Mouse (Mus musculus) G1E (cell line): ENCODE measurements around the gene Sh2d7. TPM values are rescaled to one million over a fixed set of nuclear protein-coding genes. Genes with fewer than 3 reads are reported as not detected.
A peak's percentile ranks its signal among the peaks of the same experiment; 100 is the strongest.
"Not testable (repeated sequence)": the region's sequence is repeated elsewhere in the genome, so short reads cannot be mapped to it uniquely, and the experiment has no call there.

Source experiments
- ATAC-seq: 2 replicates; pipeline ENCODE4 v1.8.0; 2016; ENCODE audit warnings: mild to moderate bottlenecking; ENCODE audit not compliant: insufficient number of reproducible peaks, poor library complexity, low FRiP score, severe bottlenecking; ENCODE audit errors: extremely low read depth
- DNase-seq: peaks from one replicate; pipeline ENCODE4 v3.0.0; 2012; ENCODE audit warnings: low spot score
- H3K27me3 ChIP-seq: 2 replicates; pipeline ENCODE4 v1.6.1; 2012; ENCODE audit warnings: mild to moderate bottlenecking, low read length, inconsistent platforms; ENCODE audit not compliant: insufficient read depth
- H3K36me3 ChIP-seq: replicated peaks from 2 replicates; pipeline ENCODE3; 2012; ENCODE audit warnings: mild to moderate bottlenecking, inconsistent platforms
- H3K4me1 ChIP-seq: 2 replicates; pipeline ENCODE4 v1.6.1; 2012; ENCODE audit warnings: low read depth, low read length, inconsistent platforms, mixed read lengths; ENCODE audit not compliant: insufficient read depth
- H3K4me3 ChIP-seq: 2 replicates; pipeline ENCODE4 v1.5.1; 2012; ENCODE audit warnings: low read depth, mild to moderate bottlenecking, inconsistent platforms, low read length, moderate library complexity, mixed read lengths
- H3K9me3 ChIP-seq: replicated peaks from 2 replicates; pipeline ENCODE4 v1.6.1; 2012; ENCODE audit warnings: inconsistent platforms
- CTCF ChIP-seq: IDR thresholded peaks from 2 replicates; pipeline ENCODE4 v1.5.1; 2012; ENCODE audit warnings: low read depth, low read length, inconsistent platforms, mixed read lengths
- GATA1 ChIP-seq: IDR thresholded peaks from 2 replicates; pipeline ENCODE4 v1.6.1; 2012; ENCODE audit warnings: borderline replicate concordance, low read length, inconsistent platforms, mixed read lengths
- GATA2 ChIP-seq: IDR thresholded peaks from 2 replicates; pipeline ENCODE4 v1.6.1; 2012; ENCODE audit warnings: low read depth, low read length, inconsistent platforms, borderline replicate concordance
- POLR2AphosphoS5 ChIP-seq: IDR thresholded peaks from 2 replicates; pipeline ENCODE4 v1.6.1; 2012; ENCODE audit warnings: low read depth, low read length, inconsistent platforms; ENCODE audit not compliant: insufficient replicate concordance
- TAL1 ChIP-seq: conservative IDR thresholded peaks from 2 replicates; pipeline ENCODE4 v1.6.1; 2012; ENCODE audit warnings: low read depth, low read length, inconsistent platforms, mixed read lengths
- polyA plus RNA-seq: library from polyadenylated mRNA; stranded (reverse); fragments of >175 nt; gene quantifications from 2 replicates; pipeline ENCODE4 v1.2.3, GENCODE M21; 2012
- total RNA-seq, 2 experiments: library from RNA; stranded (forward) in 1 of 2; stranded (reverse) in 1 of 2; fragments of 200-1000 nt in 1 of 2; fragments of >200 nt in 1 of 2; fragmentation: Nextera tagmentation in 1 of 2; gene quantifications; 2 replicates each; pipeline ENCODE4 v1.2.3; 2014 to 2017

Sh2d7 gene
- total and polyA plus RNA-seq, 3 experiments = 0.05 TPM; not detected in 2

DNA sequence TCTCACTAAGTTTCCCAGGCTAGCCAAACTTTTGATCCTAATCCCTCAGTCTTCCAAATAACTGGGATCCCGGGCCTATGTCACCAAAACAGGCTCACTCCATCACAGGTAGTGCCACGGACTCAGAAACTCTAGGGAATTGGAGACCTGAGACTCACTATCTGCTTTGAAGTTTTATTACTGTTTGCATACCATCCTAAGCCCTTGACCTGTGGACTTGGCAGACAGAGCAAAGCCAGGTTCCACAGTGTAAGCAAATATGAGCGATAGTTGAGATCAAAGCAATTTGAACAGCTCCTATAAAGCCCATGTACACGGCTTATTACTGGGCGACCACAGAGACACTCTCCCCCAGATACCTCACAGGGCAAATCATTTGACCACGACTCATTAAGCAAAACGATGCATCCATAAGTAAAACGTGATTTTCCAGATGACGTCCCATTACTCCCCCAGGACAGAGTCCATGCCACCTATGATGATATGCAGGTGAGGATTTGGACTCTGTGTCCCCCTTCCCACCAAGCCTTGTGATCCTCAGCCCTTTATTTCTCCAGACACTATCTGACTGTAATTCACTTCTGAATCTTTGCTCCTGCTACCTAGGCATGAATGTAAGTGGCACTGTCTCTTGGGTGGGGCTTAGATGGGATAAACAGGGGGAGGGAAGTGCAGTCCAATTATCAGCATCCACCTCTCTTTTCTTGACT lies 32.5 kb downstream of the Sh2d7 start:
- TF ChIP-seq CTCF (no peak), GATA2 (no peak), GATA1 (no peak), TAL1 (no peak), POLR2AphosphoS5 (no peak)
- no peak for DNase-seq
- no peak for ATAC-seq
- Histone ChIP-seq H3K9me3 (no peaks in the 10 kb centered on the region), H3K4me1 (peaks cover 18% of the 10 kb centered on the region), H3K36me3 (no peaks in the 10 kb centered on the region), H3K4me3 (no peak overlapping the region), H3K27me3 (peaks cover 9% of the 10 kb centered on the region)

DNA sequence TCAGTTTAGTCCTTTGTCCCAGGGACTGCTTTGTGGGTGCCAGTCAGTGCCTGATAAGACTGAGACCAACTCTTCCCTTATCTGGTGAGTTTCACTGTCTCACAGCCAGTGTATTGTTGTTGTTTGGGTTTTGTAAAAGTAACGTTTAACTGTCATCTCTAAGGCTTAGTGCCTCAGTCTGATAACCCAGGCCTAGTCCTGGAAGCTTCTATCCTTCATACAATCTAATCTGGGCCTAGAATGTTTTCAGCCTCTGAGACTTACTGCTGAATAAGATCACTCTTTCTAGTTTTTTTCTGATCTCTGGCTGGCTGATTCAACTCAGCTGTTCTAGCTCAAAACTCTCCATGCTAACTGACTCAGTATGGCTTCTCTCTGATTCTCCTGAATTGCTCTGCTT lies 44.9 kb downstream of the Sh2d7 start:
- peak; percentile 55 for TF ChIP-seq TAL1
- no peak for TF ChIP-seq POLR2AphosphoS5
- Histone ChIP-seq H3K36me3 (peaks cover 7% of the 10 kb centered on the region), H3K4me1 (peaks cover 29% of the 10 kb centered on the region), H3K4me3 (no peak overlapping the region), H3K9me3 (peaks cover 6% of the 10 kb centered on the region), H3K27me3 (no peaks in the 10 kb centered on the region)
- DNase-seq (no peak), ATAC-seq (peak; percentile 51; the same call in 1 of the 2 replicates)

DNA sequence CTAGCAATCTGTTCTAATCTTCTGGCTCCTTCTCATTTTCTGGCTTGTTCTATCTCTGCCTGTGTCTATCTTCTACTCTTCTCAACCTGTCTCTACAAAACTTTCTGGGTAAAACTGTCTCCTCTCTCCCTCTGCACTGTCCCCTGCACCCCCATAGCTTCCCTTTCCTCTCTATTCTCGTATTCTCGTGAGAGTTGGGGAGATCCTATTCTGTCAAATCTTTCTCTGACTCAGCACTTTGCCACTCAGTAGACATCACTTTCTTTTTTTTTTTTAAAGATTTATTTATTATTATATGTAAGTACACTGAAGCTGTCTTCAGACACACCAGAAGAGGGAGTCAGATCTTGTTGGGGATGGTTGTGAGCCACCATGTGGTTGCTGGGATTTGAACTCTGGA lies 45.3 kb downstream of the Sh2d7 start:
- peaks cover 32% of the 10 kb centered on the region for H3K4me1 ChIP-seq
- not testable (repeated sequence) for DNase-seq, H3K27me3 ChIP-seq, H3K4me3 ChIP-seq, H3K9me3 ChIP-seq, ATAC-seq
- H3K36me3 ChIP-seq = peaks cover 11% of the 10 kb centered on the region

DNA sequence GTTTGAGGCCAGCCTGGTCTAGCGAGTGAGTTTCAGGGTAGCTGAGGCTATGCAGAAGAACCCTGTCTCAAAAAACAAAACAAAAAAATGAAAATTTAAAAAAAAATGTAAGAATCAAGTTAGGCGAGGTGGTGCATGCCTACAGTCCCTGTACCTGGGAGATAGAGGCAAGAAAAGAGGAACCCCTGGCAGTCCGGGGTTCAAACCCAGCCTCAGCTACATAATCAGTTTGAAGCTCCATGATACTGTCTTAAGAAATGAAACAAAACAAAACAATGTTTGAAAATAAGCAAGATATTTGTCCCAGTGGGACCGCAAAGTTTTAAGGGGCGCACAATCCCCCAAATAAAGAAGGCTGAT lies 47.0 kb downstream of the Sh2d7 start:
- TF ChIP-seq TAL1 (no peak), CTCF (no peak), GATA1 (no peak), GATA2 (no peak), POLR2AphosphoS5 (no peak)
- peaks cover 37% of the 10 kb centered on the region for H3K4me1 ChIP-seq
- H3K4me3 ChIP-seq = peak overlapping the region; percentile 100; the same call in 1 of the 2 replicates
- no peaks in the 10 kb centered on the region for H3K27me3 ChIP-seq
- H3K36me3 ChIP-seq = peaks cover 26% of the 10 kb centered on the region
- no peak for DNase-seq
- ATAC-seq = no peak
- H3K9me3 ChIP-seq = peaks cover 6% of the 10 kb centered on the region

DNA sequence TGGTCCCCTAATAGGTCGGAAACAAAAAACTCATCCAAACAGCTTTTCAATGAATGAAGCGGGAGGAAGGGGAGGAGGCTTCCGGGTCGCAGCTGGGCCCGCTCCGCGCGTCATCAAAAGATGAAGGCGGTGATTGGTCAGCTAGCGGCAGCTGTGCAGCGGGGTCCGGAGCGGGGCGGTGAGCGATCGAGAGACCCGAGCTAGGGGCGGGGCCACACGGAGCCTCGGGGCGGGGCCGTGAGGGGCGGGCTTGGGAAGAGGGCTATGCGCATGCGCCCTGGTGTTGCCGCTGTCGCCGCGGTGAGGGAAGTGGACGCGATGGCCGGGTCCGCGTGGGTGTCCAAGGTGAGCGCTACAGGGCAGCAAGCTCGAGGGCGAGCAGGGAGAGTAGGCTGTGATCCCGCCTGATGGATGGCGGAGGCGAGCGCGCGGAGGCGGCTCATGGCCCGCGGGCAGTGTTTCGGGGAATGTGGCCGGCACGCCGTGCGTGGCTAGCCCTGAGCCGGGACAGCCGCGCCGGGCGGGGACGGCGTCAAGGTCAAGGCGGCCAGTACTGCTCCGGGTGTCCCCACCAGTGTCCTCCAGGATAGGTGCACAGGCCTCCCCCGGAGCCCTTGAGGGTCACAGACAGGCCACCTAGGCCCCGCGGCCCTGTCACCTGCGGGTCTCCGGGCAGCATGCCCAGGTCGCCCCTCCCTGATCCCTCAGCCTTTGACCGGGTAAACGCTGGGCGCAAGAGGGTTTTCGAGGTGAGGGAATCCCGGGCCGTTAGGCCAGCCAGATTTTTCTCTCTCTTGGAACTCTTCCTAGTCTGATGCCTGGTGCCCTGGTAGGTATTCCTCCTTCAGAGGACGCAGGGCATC lies 47.6 kb downstream of the Sh2d7 start, which contains the start of gene Idh3a:
Idh3a (plus strand) TSS at position 136 of the 863 bp plus-strand sequence.
- TF ChIP-seq GATA1 (no peak), TAL1 (no peak)
- Histone ChIP-seq H3K9me3 (peaks cover 6% of the 10 kb centered on the region), H3K27me3 (no peaks in the 10 kb centered on the region), H3K4me1 (peaks cover 37% of the 10 kb centered on the region), H3K4me3 (peak within 1 kb of the TSS; percentile 100), H3K36me3 (peaks cover 30% of the 10 kb centered on the region)
- peak; percentile 97 for ATAC-seq
- DNase-seq = peak; percentile 98

DNA sequence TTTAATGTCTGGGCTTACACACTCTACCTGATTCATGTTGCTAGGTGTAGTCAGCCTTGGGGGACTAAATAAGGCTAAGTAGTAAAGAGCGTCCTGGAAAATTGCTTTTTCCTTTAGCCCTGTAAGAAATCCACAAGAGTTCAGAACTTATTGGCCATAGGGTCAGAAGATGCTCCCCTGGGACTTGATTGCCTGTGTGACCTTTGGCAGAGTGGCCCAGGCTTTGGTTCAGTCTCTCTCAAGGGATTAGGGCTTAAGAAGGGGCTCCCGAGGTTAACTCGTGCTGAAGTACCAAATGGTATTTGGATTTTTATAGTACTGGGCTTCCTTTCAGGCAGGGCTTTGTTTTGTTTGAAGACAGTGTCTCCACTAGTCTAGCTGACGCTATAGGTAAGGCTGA lies 49.1 kb downstream of the Sh2d7 start:
- Histone ChIP-seq H3K4me3 (peak overlapping the region; percentile 100; the same call in 1 of the 2 replicates), H3K27me3 (no peaks in the 10 kb centered on the region), H3K4me1 (peaks cover 35% of the 10 kb centered on the region), H3K36me3 (peaks cover 44% of the 10 kb centered on the region), H3K9me3 (peaks cover 4% of the 10 kb centered on the region)
- DNase-seq (no peak), ATAC-seq (no peak)
- no peak for TF ChIP-seq GATA2

DNA sequence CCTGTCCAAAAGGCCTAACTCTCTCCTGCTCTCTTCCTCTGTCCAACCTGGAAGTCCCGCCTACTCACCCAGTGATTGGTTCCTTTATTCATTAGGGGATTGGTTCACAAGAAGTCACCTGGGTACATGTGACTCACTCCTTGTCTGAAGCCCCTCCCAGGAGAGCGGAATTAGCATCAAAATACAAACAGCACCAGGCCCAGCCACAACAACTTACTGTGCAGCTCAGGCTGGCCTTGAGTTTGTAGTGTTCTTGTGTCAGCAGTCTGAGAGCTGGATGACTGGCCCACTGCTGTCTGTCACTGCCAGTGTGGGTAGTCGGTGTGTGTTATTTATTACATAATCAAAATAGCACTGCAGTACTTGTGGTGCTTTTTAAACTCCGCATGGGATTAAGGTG lies 54.9 kb downstream of the Sh2d7 start:
- H3K9me3 ChIP-seq, H3K4me1 ChIP-seq, DNase-seq, H3K4me3 ChIP-seq, ATAC-seq, H3K27me3 ChIP-seq: not testable (repeated sequence)
- peaks cover 95% of the 10 kb centered on the region for H3K36me3 ChIP-seq

Other genes starting within 250 kb of the Sh2d7 start
- not detected in 2 replicates for gene Dmxl2, start 37.4 kb upstream of the Sh2d7 start, total RNA-seq (2014; fragmentation: Nextera tagmentation)
- 0.11 and 0.23 TPM in 2 replicates for gene Dmxl2, start 37.4 kb upstream of the Sh2d7 start, total RNA-seq (2017)
- not detected in 2 replicates for gene Dmxl2, start 37.4 kb upstream of the Sh2d7 start, polyA plus RNA-seq
- not detected in 2 replicates for gene Cib2, start 21.2 kb downstream of the Sh2d7 start, total RNA-seq (2014; fragmentation: Nextera tagmentation)
- 0.17 TPM in 1 of 2 replicates, not detected in the other for gene Cib2, start 21.2 kb downstream of the Sh2d7 start, total RNA-seq (2017)
- gene Cib2, start 21.2 kb downstream of the Sh2d7 start, polyA plus RNA-seq = 0.04 and 0.08 TPM in 2 replicates
- gene Idh3a, start 47.4 kb downstream of the Sh2d7 start, total RNA-seq (2014; fragmentation: Nextera tagmentation) = 76.3 and 79.5 TPM in 2 replicates
- gene Idh3a, start 47.4 kb downstream of the Sh2d7 start, total RNA-seq (2017) = 60.8 and 71.5 TPM in 2 replicates
- 20.3 and 21.7 TPM in 2 replicates for gene Idh3a, start 47.4 kb downstream of the Sh2d7 start, polyA plus RNA-seq
- gene Acsbg1, start 122.9 kb downstream of the Sh2d7 start, total RNA-seq (2014; fragmentation: Nextera tagmentation) = 0.34 TPM in 1 of 2 replicates, not detected in the other
- 0.12 and 0.38 TPM in 2 replicates for gene Acsbg1, start 122.9 kb downstream of the Sh2d7 start, total RNA-seq (2017)
- gene Acsbg1, start 122.9 kb downstream of the Sh2d7 start, polyA plus RNA-seq = 0.02 and 0.03 TPM in 2 replicates
- gene Dnaja4, start 159.9 kb downstream of the Sh2d7 start, total RNA-seq (2014; fragmentation: Nextera tagmentation) = 18.6 TPM in 1 of 2 replicates, not detected in the other
- 0.12 and 0.16 TPM in 2 replicates for gene Dnaja4, start 159.9 kb downstream of the Sh2d7 start, total RNA-seq (2017)
- gene Dnaja4, start 159.9 kb downstream of the Sh2d7 start, polyA plus RNA-seq = not detected in 2 replicates
- 55.8 and 67.6 TPM in 2 replicates for gene Wdr61, start 195.5 kb downstream of the Sh2d7 start, total RNA-seq (2014; fragmentation: Nextera tagmentation)
- 109 and 124 TPM in 2 replicates for gene Wdr61, start 195.5 kb downstream of the Sh2d7 start, total RNA-seq (2017)
- gene Wdr61, start 195.5 kb downstream of the Sh2d7 start, polyA plus RNA-seq = 12.5 and 32.6 TPM in 2 replicates
- not detected in 2 replicates for gene Crabp1, start 225.8 kb downstream of the Sh2d7 start, total RNA-seq (2014; fragmentation: Nextera tagmentation)
- gene Crabp1, start 225.8 kb downstream of the Sh2d7 start, total RNA-seq (2017) = not detected in 2 replicates
- not detected in 2 replicates for gene Crabp1, start 225.8 kb downstream of the Sh2d7 start, polyA plus RNA-seq